In the genomic region with DNA sequence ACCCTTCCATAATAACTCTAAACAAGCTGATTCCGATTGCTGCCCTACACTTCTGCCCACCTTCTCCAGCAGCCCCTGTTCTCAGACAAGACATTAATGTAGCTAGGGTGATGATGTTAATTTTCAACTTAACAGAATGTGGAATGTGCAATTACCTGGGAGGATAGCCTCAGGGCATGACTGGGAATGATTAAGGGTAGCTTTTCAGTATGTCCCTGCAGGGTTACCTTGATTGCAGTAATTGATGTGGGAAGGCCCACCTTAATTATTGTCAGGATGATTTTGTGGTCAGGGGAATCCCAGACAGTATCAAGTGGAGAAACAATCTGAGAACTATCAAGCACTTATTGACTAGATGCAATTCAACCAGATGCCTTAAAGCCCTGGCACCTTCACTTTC, we compare ENCODE assay signal across 28 mouse cellular contexts.
"Had no signal": no experiment of that assay in that cellular context is flagged by ENCODE, and none has a peak within 500 bp of the region (broad histone marks: within the 10 kb centered on the region; RNA-seq: fewer than 3 reads in every experiment).

No protein-coding gene starts in this region.

- H3K27ac ChIP-seq: embryonic facial prominence, embryonic 12.5 days; embryonic facial prominence, embryonic 13.5 days; embryonic facial prominence, embryonic 15.5 days; forebrain, embryonic 10.5 days; forebrain, embryonic 12.5 days; forebrain, embryonic 13.5 days; forebrain, embryonic 15.5 days; gastrocnemius, adult 2 months; heart, adult 2 months; heart, embryonic 10.5 days had no signal

- H3K36me3 ChIP-seq: embryonic facial prominence, embryonic 12.5 days; embryonic facial prominence, embryonic 13.5 days; embryonic facial prominence, embryonic 15.5 days; forebrain, embryonic 10.5 days; forebrain, embryonic 12.5 days; forebrain, embryonic 15.5 days; heart, embryonic 10.5 days had no signal

- H3K4me1 ChIP-seq: embryonic facial prominence, embryonic 12.5 days; embryonic facial prominence, embryonic 13.5 days; embryonic facial prominence, embryonic 15.5 days; forebrain, embryonic 10.5 days; forebrain, embryonic 12.5 days; forebrain, embryonic 13.5 days; forebrain, embryonic 15.5 days; heart, embryonic 10.5 days had no signal

- H3K4me2 ChIP-seq: embryonic facial prominence, embryonic 12.5 days; embryonic facial prominence, embryonic 13.5 days; embryonic facial prominence, embryonic 15.5 days; forebrain, embryonic 12.5 days; forebrain, embryonic 13.5 days; forebrain, embryonic 15.5 days had no signal

- H3K9me3 ChIP-seq: embryonic facial prominence, embryonic 12.5 days; embryonic facial prominence, embryonic 13.5 days; embryonic facial prominence, embryonic 15.5 days; forebrain, embryonic 10.5 days; forebrain, embryonic 12.5 days; forebrain, embryonic 13.5 days; forebrain, embryonic 15.5 days; heart, embryonic 10.5 days had no signal

- DNase-seq: cerebellum, adult 18-20 months; cerebellum, adult 2 months; cerebellum, adult 8-10 months; cerebellum, adult 9-10 months; cerebellum, postnatal 10 days; cerebellum, postnatal 14 days; cerebellum, postnatal 25 days; cerebellum, postnatal 36 days; embryo, embryonic 11 days; forebrain, postnatal 0 days; gastrocnemius, adult 2 months; gastrocnemius, postnatal 10 days; gastrocnemius, postnatal 25 days; gastrocnemius, postnatal 36 days; heart, adult 11 months; heart, adult 18-20 months; heart, adult 2 months had no signal

- H3K9ac ChIP-seq: embryonic facial prominence, embryonic 12.5 days; embryonic facial prominence, embryonic 13.5 days; embryonic facial prominence, embryonic 15.5 days; forebrain, embryonic 12.5 days; forebrain, embryonic 13.5 days; forebrain, embryonic 15.5 days; forebrain, postnatal 0 days had no signal

- H3K4me3 ChIP-seq: embryonic facial prominence, embryonic 12.5 days; embryonic facial prominence, embryonic 13.5 days; embryonic facial prominence, embryonic 15.5 days; erythroblast, embryonic 14.5 days; forebrain, embryonic 10.5 days; forebrain, embryonic 12.5 days; forebrain, embryonic 13.5 days; forebrain, embryonic 15.5 days; gastrocnemius, adult 2 months; heart, adult 2 months; heart, embryonic 10.5 days had no signal

- H3K27me3 ChIP-seq: embryonic facial prominence, embryonic 12.5 days; embryonic facial prominence, embryonic 13.5 days; embryonic facial prominence, embryonic 15.5 days; forebrain, embryonic 12.5 days; forebrain, embryonic 13.5 days; forebrain, embryonic 15.5 days had no signal

- ATAC-seq: forebrain, embryonic 13.5 days; forebrain, embryonic 14.5 days; forebrain, embryonic 15.5 days; forebrain, embryonic 16.5 days; forebrain, postnatal 0 days had no signal
